Mouse (Mus musculus): ENCODE measurements at regions not wholly inside any gene's neighbourhood (a gene's known extent, or its start where the extent isn't known, plus 50 kb on each side); places are given as distances from the start of the nearest gene placed in this dataset.

GRCm38 (mm10) chr4:89055969-89056368 lies 81.0 kb upstream of the Mtap start:
- no peak for ATAC-seq (ENCODE audit: low read depth)
- H3K4me3 ChIP-seq (ENCODE audit: low read depth, low read length): no peak overlapping the region
- H3K36me3 ChIP-seq (ENCODE audit: control insufficient read depth, insufficient read depth, low read length): no peaks in the 10 kb centered on the region
- WGBS: 72% methylated on average over 3 of the region's 3 CpGs
- H3K27ac ChIP-seq (replicated peaks; ENCODE audit: low read depth, low read length): no peak overlapping the region
- no peaks in the 10 kb centered on the region for H3K27me3 ChIP-seq (replicated peaks; ENCODE audit: control insufficient read depth, insufficient read depth, low read length)
- H3K9ac ChIP-seq (ENCODE audit: low read depth, low read length): no peak overlapping the region
- H3K4me2 ChIP-seq (ENCODE audit: low read depth, low read length): no peak overlapping the region
- H3K4me1 ChIP-seq (ENCODE audit: control insufficient read depth, insufficient read depth, low read length): peaks cover 2% of the 10 kb centered on the region
- H3K9me3 ChIP-seq (ENCODE audit: control insufficient read depth, low read length): no peaks in the 10 kb centered on the region
- peak; percentile 49 for DNase-seq (ENCODE audit: low spot score)

- Histone ChIP-seq H3K27me3 (replicated peaks; ENCODE audit: control insufficient read depth, insufficient read depth, low read length) (no peaks in the 10 kb centered on the region), H3K4me2 (ENCODE audit: low read depth, low read length) (no peak overlapping the region), H3K4me1 (ENCODE audit: control insufficient read depth, insufficient read depth, low read length) (peaks cover 2% of the 10 kb centered on the region), H3K9me3 (ENCODE audit: control insufficient read depth, low read length) (no peaks in the 10 kb centered on the region), H3K9ac (ENCODE audit: low read depth, low read length) (no peak overlapping the region), H3K4me3 (ENCODE audit: low read depth, low read length) (no peak overlapping the region), H3K36me3 (ENCODE audit: control insufficient read depth, insufficient read depth, low read length) (no peaks in the 10 kb centered on the region), H3K27ac (replicated peaks; ENCODE audit: low read depth, low read length) (no peak overlapping the region)
- no peak for DNase-seq (ENCODE audit: low spot score)
- peak; percentile 22; the same call in 1 of the 2 replicates for ATAC-seq (ENCODE audit: low read depth)
- 39% methylated on average over 6 of the region's 6 CpGs for WGBS
Measured at GRCm38 (mm10) chr4:89053606-89054005, 83.3 kb upstream of the Mtap start.

GRCm38 (mm10) chr4:89051897-89052296 lies 85.0 kb upstream of the Mtap start:
- Histone ChIP-seq H3K4me3 (ENCODE audit: low read depth, low read length) (no peak overlapping the region), H3K4me1 (ENCODE audit: control insufficient read depth, insufficient read depth, low read length) (peaks cover 2% of the 10 kb centered on the region), H3K9me3 (ENCODE audit: control insufficient read depth, low read length) (no peaks in the 10 kb centered on the region), H3K27ac (replicated peaks; ENCODE audit: low read depth, low read length) (no peak overlapping the region), H3K36me3 (ENCODE audit: control insufficient read depth, insufficient read depth, low read length) (no peaks in the 10 kb centered on the region), H3K27me3 (replicated peaks; ENCODE audit: control insufficient read depth, insufficient read depth, low read length) (no peaks in the 10 kb centered on the region), H3K4me2 (ENCODE audit: low read depth, low read length) (no peak overlapping the region), H3K9ac (ENCODE audit: low read depth, low read length) (no peak overlapping the region)
- 56% methylated on average over 5 of the region's 5 CpGs for WGBS
- DNase-seq (ENCODE audit: low spot score) (no peak), ATAC-seq (ENCODE audit: low read depth) (no peak)

- 67% methylated on average over 4 of the region's 4 CpGs for WGBS
- Histone ChIP-seq H3K4me3 (ENCODE audit: low read depth, low read length) (no peak overlapping the region), H3K4me1 (ENCODE audit: control insufficient read depth, insufficient read depth, low read length) (peaks cover 2% of the 10 kb centered on the region), H3K27ac (replicated peaks; ENCODE audit: low read depth, low read length) (no peak overlapping the region), H3K9me3 (ENCODE audit: control insufficient read depth, low read length) (no peaks in the 10 kb centered on the region), H3K36me3 (ENCODE audit: control insufficient read depth, insufficient read depth, low read length) (no peaks in the 10 kb centered on the region), H3K4me2 (ENCODE audit: low read depth, low read length) (no peak overlapping the region), H3K9ac (ENCODE audit: low read depth, low read length) (no peak overlapping the region), H3K27me3 (replicated peaks; ENCODE audit: control insufficient read depth, insufficient read depth, low read length) (no peaks in the 10 kb centered on the region)
- no peak for DNase-seq (ENCODE audit: low spot score)
- ATAC-seq (ENCODE audit: low read depth): no peak
Measured at GRCm38 (mm10) chr4:89050551-89051199, 86.2 kb upstream of the Mtap start.

GRCm38 (mm10) chr4:89049592-89050440 lies 87.1 kb upstream of the Mtap start:
- H3K9ac ChIP-seq (ENCODE audit: low read depth, low read length): no peak overlapping the region
- no peaks in the 10 kb centered on the region for H3K36me3 ChIP-seq (ENCODE audit: control insufficient read depth, insufficient read depth, low read length)
- peaks cover 2% of the 10 kb centered on the region for H3K4me1 ChIP-seq (ENCODE audit: control insufficient read depth, insufficient read depth, low read length)
- ATAC-seq (ENCODE audit: low read depth) (no peak), DNase-seq (ENCODE audit: low spot score) (no peak)
- 61% methylated on average over 7 of the region's 7 CpGs for WGBS
- H3K27me3 ChIP-seq (replicated peaks; ENCODE audit: control insufficient read depth, insufficient read depth, low read length): no peaks in the 10 kb centered on the region
- no peaks in the 10 kb centered on the region for H3K9me3 ChIP-seq (ENCODE audit: control insufficient read depth, low read length)
- no peak overlapping the region for H3K27ac ChIP-seq (replicated peaks; ENCODE audit: low read depth, low read length)
- no peak overlapping the region for H3K4me3 ChIP-seq (ENCODE audit: low read depth, low read length)
- no peak overlapping the region for H3K4me2 ChIP-seq (ENCODE audit: low read depth, low read length)

- H3K4me3 ChIP-seq (ENCODE audit: low read depth, low read length): no peak overlapping the region
Measured at GRCm38 (mm10) chr4:89044516-89044915, 92.4 kb upstream of the Mtap start.

GRCm38 (mm10) chr4:89043982-89044381 lies 92.9 kb upstream of the Mtap start:
- H3K9ac ChIP-seq (ENCODE audit: low read depth, low read length): no peak overlapping the region

More at GRCm38 (mm10) chr4:89044516-89044915, 92.4 kb upstream of the Mtap start:
- no peak overlapping the region for H3K4me2 ChIP-seq (ENCODE audit: low read depth, low read length)
- ATAC-seq (ENCODE audit: low read depth) (no peak), DNase-seq (ENCODE audit: low spot score) (no peak)
- H3K4me1 ChIP-seq (ENCODE audit: control insufficient read depth, insufficient read depth, low read length): no peaks in the 10 kb centered on the region
- H3K27ac ChIP-seq (replicated peaks; ENCODE audit: low read depth, low read length): no peak overlapping the region
- no peaks in the 10 kb centered on the region for H3K27me3 ChIP-seq (replicated peaks; ENCODE audit: control insufficient read depth, insufficient read depth, low read length)
- H3K9me3 ChIP-seq (ENCODE audit: control insufficient read depth, low read length): no peaks in the 10 kb centered on the region
- H3K9ac ChIP-seq (ENCODE audit: low read depth, low read length): no peak overlapping the region
- H3K36me3 ChIP-seq (ENCODE audit: control insufficient read depth, insufficient read depth, low read length): no peaks in the 10 kb centered on the region

GRCm38 (mm10) chr4:89040856-89041255 lies 96.1 kb upstream of the Mtap start:
- no peaks in the 10 kb centered on the region for H3K27me3 ChIP-seq (replicated peaks; ENCODE audit: control insufficient read depth, insufficient read depth, low read length)
- no peak overlapping the region for H3K4me2 ChIP-seq (ENCODE audit: low read depth, low read length)
- ATAC-seq (ENCODE audit: low read depth): no peak
- no peak overlapping the region for H3K9ac ChIP-seq (ENCODE audit: low read depth, low read length)
- H3K4me1 ChIP-seq (ENCODE audit: control insufficient read depth, insufficient read depth, low read length): no peaks in the 10 kb centered on the region
- DNase-seq (ENCODE audit: low spot score): peak; percentile 49
- H3K4me3 ChIP-seq (ENCODE audit: low read depth, low read length): no peak overlapping the region
- no peaks in the 10 kb centered on the region for H3K9me3 ChIP-seq (ENCODE audit: control insufficient read depth, low read length)
- H3K36me3 ChIP-seq (ENCODE audit: control insufficient read depth, insufficient read depth, low read length): no peaks in the 10 kb centered on the region
- H3K27ac ChIP-seq (replicated peaks; ENCODE audit: low read depth, low read length): no peak overlapping the region
- 23% methylated on average over 5 of the region's 5 CpGs for WGBS

More at GRCm38 (mm10) chr4:89043982-89044381, 92.9 kb upstream of the Mtap start:
- no peak for DNase-seq (ENCODE audit: low spot score)
- no peaks in the 10 kb centered on the region for H3K9me3 ChIP-seq (ENCODE audit: control insufficient read depth, low read length)
- no peaks in the 10 kb centered on the region for H3K4me1 ChIP-seq (ENCODE audit: control insufficient read depth, insufficient read depth, low read length)
- no peak overlapping the region for H3K4me2 ChIP-seq (ENCODE audit: low read depth, low read length)
- no peaks in the 10 kb centered on the region for H3K27me3 ChIP-seq (replicated peaks; ENCODE audit: control insufficient read depth, insufficient read depth, low read length)
- WGBS: 61% methylated on average over 1 of the region's 1 CpGs
- no peaks in the 10 kb centered on the region for H3K36me3 ChIP-seq (ENCODE audit: control insufficient read depth, insufficient read depth, low read length)
- no peak for ATAC-seq (ENCODE audit: low read depth)
- no peak overlapping the region for H3K27ac ChIP-seq (replicated peaks; ENCODE audit: low read depth, low read length)
- no peak overlapping the region for H3K4me3 ChIP-seq (ENCODE audit: low read depth, low read length)

Data from embryonic facial prominence, embryonic 14.5 days (tissue).